Mouse (Mus musculus) kidney, adult 18-20 months (tissue): Measurements from ENCODE around the gene Dazl.

Source experiments
- DNase-seq: peaks from one replicate; pipeline ENCODE4 v3.0.0; 2021

Dazl gene

DNA sequence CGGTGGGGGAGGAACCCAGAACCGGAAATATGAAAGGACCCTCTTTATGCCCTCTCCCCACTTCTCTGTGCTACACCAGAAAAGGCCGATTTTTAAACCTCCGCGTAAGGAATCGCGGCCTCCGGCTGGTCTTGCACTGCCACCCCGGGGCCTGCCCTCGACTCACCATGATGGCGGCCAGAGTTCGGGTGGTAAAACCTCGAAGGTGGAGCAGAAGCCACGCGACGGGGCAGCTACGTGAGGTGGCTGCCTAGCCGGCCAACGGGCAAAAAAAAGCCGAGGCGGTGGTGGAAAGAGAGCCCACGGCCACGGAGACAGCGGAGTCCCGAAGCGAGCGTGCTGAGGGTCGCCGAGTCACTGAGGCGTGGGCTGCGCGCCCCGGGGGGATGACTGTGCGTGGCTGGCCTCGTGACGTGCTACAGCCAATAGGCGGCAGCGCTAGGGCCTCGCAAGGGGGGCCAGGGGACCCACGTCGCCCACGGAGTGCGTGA, at the start of gene Dazl:
Gene Dazl, minus strand, starts transcription at position 396 of the 491 bp plus-strand sequence.
- DNase-seq: no peak

DNA sequence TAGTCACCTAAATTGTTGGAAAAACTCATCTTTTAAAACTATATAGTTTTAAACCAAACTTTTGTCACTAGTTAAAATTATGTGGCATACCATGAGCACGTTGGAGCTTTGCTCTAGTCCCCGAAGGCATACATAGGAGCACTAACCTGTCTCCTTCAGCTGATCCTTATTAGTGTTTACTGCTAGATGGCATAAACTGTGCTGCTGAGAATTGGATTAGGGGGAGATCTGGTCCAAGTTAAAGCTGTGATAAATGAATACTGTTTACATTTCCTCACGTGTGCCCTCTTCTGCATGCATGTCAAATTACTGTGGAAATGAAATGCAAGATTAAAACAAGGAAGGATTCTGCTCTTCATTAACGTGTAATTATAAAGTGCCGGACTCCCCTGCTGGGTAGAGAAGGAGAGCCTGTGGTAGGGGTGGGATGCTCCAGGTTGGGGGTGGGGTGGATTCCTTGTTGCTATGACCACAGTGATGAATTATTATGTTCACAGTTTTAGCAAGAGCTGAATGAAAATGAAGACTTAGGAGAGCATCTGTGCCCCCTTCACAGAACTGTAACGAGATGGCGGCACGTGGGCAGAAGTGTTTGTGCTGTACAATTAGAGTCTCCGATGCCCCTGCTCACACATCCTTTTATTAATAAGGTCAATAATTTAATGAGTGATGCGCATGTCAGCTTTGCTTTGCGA, 48.6 kb upstream of the Dazl start:
- DNase-seq: no peak

DNA sequence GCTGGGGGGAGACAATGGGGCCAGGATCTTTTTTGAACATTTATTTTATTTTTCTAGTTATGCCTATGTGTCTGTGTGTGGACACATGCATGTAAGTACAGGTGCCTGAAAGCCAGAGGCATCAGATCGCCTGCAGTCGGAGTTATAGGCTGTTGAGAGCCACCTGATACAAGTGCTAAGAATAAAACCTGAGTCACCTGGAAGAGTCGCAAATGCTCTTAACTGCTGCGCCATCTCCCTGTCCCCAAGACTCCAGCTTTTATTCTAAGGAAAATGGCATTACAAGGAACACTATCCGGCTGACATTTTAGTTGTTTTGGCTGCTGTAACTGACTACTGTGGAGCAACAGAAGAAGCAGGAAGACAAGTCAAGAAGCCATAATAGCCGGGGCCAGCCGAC, 45.5 kb upstream of the Dazl start:
- no peak for DNase-seq

DNA sequence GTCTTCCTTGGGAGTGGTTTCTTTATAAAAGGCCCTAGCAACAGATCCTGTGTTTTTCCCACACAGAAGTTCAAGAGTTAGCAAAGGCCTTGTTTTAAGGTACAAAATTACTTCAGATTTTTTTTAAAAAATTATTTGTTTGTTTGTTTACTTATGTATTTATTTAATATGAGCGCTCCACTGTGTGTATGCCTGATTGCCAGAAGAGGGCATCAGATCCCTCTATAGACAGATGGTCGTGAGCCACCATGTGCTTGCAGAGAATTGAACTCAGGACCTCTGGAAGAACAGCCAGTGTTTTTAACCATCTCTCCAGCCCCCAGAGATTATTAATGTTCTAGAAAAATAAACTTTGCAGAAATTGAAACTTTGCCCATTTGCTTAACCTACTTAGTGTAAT, 42.3 kb upstream of the Dazl start:
- no peak for DNase-seq

DNA sequence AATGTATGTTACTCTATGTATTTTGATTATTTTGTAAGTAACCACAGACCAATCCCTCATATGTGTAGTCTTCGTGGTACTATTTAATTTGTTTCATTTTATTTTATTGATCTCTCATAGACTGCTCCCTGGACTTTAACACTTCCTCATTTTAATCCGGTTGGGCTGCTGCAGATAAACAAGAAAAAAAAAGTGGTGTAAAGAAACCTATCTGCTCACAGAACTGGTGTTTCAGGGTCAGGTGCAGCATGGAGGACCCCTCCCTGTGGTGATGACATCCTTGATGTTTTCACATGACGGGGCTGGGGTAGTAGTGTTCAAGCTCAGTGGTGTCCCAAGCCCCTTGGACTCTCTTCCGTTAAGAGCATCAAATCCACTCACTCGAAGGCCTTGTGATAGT, 41.3 kb upstream of the Dazl start:
- no peak for DNase-seq

DNA sequence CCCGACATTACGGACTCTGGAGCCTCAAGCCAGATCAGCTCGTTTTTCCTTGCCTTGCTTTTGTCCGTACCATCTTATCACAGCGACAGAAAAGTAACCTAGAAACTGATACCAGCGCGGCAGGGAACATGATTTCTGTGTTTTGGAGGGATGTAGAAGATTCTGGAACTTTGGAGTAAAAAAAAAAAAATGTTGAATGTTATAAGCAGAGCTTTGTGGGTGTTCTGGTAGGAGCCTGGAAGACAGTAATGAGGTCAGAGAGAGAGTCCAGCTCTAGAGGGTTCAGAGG, 38.5 kb upstream of the Dazl start:
- no peak for DNase-seq

DNA sequence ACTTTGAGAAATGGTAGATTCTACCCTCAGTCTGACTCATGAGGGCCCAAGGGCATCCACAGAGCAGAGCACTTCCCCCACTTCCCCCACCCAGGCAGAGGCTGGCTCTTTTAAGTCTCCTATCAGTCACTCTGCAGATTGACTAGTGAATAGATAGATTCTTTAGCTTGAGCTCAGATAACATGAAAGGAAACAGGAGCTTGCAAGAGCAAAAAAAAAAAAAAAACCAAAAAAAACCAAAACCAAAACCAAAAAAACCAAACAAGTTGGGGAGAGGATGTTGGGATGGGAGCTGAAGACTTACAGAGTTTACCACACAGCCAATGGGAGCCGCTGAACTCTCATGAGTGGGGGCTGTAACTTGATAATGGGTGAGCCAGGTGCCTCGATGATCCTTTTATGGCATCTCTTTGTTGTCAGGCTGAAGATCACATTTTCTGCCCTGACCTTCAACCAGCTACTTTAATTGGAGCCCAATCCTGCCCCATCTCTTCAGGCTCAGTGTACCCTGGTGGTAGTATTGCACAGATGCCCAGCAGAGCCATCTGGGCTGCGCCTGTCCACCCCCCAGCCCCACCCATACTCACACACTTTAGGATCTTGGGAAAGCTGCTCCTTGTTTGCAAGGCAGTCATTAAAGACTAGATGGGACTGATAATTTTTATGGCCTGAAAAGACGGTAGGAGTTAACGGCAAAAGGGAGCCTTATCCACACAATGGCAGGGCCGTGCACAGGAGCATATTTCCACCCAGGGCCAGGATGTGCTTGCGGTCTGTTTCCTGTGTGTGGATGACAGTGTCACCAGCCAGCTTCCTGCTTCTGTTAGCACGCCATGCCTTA, 38.0 kb upstream of the Dazl start:
- DNase-seq: peak; percentile 5

DNA sequence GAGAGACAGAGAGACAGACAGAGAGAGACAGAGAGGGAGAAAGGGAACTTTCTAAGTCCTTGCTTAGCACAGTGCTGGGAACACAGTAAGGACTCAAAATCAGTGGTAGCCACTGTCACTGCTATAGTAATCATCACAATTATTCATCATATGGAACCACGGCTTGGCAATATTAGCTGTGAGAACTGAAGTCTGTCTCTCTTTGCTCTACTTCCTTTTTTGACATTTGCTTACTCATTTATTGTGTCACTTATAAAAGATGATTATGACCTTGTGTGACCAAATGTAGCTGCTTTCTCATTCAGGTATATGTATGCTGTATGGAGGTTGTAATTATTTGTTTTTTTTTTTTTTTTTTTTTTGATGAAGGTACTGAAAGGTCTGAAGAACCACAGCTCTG, 36.8 kb upstream of the Dazl start:
- DNase-seq: no peak

DNA sequence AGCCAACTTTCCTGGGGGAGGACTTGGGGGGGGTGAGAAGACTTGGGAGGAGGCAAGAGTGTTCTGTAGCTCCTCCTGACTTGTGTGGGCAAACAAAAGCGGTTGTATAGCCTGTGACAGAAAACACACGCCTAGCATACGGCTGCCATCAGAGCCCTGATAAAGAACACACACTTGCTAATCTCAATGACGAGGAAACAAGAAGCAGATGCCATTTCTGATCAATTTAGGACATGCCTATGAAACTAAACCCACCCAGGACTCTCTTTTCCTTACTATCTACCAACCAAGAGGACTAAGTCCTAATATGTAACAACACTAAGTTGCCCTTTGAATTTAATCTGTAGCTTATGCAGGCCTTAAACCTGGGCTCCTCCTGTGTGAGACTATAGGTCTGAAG, 31.2 kb upstream of the Dazl start:
- no peak for DNase-seq

DNA sequence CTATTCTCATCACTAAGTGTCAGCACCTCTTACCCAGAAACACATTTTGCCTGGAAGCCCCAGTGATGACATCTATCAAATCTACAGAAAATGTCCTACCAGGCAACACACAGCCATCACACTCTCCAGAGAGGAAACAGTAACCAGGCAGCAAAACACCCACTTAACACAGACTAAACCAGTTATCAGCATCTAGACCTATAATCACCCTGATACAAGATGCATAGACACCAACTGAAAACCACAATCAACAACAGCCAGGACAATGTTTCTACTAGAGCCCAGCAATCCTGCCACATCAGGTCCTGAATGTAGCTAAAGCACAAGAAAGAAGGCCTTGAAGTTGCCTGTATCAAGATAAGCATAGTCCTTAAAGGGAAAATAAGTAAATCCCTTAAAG, 25.4 kb upstream of the Dazl start:
- DNase-seq: no peak

DNA sequence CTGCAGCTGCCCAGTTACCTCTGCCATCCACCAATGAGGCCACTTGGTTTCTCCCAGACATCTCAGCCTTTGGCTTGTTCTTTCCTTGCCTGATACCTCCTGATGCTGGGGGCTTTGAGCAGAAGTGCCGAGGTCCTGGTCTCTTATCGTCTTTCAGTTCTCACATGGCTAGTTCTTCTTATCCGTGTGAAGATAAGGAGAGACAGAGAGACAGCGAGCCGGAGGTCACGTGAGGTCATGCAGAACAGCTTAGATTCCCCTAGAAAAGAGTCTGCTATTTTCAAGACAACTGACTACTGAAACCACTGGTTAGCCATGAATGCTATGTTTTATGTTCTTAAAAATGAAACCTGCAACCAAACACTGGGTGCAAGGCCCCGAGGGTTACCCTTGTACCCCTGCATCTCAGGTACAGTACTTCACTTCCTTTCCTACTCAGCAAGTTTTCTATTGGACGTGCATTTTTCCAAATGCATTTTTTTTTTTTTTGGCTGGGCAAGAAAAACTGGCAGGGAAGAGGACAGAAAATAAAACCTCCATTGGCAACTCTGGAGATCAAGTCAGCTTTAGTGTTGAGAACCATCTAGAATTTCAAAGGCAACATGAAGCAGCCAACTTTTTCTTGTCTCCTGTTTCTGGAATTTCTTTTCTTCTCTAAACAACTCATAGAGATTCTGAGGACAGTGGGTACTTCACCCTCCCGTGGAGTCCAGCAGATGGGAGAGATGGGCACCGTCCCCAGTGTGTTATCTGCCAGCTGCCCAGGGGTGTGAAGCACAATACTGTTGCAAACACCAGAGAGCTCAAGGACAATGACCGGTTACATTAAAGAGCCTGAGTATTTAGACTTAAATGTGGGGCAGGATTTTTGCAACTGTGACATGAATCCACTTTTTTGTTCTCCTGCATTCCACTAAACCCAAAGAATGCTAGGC, 23.0 kb upstream of the Dazl start:
- no peak for DNase-seq

DNA sequence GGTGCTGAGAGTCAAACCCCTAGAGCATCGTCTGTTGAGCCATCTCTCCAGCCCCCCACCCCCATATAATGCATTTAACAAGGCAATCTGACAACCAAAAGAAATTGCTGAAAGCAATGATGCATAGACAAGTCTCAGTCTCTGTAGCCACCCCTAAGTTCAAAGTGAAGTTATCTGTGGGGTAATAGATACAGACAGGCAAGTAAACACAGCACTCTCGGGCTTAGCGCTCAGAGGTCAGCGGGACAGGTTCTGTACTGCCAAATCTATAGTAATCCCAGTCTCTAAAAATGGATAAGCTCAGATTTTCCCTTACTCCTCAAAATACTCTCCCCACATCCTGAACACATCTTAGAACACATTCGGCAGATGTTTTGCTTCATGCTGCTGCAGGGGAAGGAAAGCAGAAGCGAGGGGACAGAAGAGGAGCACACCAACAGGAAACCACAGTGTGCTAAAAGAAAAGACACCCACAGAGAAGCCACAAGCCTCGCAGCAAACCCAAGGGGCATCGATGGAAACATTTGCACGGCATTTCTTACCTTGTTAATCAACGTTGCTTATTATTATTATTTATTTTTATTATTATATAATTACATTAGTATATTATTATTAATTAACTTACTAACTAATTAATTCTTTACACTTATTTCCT, 16.8 kb upstream of the Dazl start:
- DNase-seq: no peak

DNA sequence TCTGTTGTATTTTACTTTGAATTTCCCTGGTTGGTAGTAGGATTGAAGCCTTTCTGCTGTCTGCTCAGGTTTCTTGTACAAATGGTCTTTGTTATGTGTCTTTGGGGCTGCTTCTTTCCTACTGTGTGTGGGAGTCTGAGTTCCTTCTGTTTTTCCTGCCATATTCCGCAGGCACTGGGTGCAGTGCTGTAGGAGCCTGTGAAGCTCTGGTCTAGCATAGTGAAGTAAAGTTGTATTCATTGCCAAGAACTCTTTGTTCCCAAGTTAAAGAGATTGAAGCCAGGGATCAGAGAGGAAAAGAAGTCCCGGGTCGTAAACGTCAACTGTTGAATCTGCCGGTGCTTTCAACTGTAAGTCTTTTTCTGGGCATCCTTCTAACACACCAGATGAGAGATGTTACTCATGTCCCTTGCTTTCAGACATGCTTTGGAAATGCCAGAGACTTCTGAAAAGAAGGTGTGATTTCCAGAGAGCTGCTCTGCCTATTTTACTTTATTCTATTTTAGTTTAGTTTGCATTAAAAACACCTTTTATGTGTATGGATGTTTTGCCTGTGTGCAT, 16.2 kb upstream of the Dazl start:
- DNase-seq: no peak

DNA sequence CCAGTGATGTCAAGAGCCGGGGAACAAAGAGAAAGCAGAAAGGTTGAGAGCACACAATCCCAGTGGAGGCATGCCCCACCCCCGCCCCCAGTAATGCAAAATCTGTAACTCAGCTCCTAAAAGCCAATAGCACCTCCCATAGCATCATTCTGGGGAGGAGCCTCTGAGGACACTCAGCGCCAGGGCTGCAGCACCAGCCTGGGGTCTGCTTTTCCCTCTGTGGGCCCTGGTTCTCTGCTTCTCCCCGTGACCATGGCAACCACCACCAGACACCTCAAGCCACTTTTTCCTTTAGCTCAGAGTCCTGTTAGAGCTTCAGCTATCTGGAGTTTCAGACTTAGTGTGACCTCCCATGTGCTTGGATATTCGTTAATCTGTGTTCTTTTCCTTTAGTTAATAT, 15.4 kb upstream of the Dazl start:
- DNase-seq: no peak

DNA sequence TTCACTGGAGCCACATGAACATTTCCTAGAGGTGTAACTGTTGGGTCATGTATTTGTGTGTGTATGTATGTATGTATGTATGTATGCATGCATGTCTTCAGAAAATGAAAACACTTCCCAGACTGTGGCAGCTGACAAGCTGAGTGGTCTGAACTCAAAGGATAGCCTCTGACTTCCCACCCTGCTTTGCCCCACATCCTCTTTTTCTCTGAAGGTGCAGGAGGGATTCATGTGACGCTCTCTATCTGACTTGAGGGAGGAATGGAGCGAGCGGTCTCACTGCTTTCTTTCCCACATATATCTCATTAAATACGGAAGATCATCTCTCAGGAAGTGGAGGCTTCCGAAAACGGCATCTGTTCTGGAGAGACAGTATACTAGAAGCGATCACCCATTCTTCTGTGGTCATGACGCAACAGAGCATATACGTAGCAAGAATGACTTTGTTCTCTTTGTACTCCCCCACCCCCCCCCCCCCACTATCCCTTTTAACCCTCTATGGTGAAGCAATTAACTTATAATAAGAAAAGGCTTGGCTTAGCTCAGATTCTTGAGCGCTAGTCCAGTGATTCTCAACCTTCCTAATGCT, 14.7 kb upstream of the Dazl start:
- no peak for DNase-seq

DNA sequence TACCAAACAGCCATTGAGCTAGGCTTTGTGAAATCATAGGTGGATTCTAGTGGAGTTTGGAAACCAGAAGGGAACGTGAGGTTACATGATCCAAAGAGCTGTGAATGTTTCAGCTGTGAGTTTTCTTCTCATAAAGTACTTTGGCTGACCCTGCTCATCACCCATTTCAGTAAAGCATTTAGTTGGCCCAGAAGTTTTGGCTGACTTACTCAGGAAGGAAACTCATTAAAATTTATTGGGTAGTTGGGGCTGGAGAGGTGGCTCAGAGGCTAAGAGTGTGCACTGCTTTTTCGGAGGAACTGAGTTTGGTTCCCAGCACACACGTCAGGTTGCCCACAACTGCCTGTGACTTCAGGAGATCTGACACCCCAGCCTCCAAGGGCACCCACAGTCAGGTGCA, 9.4 kb upstream of the Dazl start:
- no peak for DNase-seq

DNA sequence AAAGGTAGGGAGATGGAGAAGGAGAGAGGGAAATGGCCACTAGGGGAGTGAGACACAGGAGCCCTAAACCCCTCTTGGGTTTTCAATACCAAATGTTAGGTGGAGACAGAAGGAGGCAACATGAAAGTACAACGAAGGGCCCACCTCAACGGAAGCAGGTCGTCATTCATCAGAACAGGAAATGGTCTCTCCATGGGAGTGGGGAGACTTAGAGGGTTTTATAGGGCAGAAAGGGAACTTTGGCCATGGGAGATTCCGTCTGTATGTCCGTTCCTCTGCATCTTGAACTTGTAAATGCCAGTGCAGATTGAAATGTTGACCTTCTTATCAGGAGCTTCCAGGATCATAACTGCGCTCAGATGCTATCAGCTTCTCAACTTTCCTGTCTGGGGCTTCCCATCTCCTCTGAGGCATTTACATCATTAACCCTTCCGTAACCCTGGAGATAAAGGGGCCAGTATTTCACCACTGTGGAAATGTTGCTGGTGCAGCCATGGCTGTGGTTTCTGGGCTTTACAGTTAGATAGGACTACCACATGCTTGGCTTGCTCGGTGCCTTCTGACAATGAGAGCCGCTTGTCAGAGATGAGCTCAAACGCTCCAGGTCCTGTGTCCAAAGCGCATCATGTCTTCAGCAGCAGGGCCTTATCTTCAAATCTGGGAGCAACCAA, 6.9 kb upstream of the Dazl start:
- DNase-seq: no peak

DNA sequence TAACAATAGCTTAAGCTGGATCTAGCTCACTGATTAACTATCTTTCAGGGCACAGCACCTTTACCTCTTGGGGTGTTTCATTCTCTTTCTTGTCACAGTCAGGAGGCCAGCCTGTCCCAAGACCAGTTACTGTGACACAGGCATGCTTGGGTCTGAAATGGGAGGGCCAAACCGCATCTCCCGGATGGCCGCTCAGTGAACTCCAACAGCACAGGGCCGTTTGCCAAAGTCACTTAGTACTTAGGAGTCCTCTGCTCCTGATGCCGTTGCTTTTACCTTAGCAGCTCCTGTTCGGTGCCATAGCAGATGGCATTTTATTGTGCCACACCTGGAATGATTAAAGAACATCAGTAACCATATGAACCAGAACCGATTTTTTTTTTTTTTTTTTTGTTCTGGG, 5.4 kb upstream of the Dazl start:
- peak; percentile 21 for DNase-seq

DNA sequence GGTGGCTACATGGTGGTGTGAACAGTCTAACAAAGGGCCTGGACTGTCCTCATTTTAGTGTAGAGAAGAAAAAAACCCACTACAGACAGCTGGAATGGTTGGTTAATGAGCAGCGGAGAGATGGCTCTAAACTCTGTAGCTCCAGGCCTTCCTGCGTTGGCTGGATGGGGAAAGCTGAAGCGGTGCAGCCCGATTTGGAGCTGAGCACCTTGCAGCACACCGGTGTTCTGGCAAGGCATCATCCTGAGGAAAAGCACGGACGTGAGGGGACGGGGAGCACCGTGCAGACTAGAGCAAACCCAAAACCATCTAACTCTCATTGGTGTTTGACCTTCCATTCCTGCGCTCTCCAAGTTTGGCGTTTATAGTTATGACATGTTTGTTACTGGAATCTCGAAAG, 1.3 kb upstream of the Dazl start:
- no peak for DNase-seq

DNA sequence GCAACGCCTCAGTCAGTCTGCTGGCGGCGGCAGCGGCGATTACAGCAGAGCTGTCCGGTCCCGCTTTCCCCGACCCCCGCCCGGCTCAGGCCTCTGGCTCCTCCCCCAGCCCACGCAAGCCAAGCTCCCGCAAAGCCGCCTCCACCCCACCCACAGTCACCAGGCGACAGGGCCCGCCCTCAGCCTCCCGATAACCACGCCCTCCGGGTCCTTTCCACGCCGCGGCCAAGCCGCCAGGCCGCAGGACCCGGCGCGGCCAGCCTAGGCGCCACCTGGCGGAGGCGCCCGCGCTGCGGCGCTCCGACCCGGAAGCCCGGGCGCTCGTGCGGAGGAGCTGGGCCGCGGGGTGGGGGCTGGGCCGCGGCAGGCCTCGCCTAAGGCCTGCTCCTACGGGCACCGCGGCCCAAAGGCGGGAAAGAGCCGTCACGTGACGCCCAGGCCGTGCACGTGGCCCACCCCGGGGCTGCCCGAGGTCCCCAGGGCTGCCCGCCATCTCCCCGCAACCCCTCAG, 720 bp downstream of the Dazl start:
- DNase-seq: peak; percentile 87

DNA sequence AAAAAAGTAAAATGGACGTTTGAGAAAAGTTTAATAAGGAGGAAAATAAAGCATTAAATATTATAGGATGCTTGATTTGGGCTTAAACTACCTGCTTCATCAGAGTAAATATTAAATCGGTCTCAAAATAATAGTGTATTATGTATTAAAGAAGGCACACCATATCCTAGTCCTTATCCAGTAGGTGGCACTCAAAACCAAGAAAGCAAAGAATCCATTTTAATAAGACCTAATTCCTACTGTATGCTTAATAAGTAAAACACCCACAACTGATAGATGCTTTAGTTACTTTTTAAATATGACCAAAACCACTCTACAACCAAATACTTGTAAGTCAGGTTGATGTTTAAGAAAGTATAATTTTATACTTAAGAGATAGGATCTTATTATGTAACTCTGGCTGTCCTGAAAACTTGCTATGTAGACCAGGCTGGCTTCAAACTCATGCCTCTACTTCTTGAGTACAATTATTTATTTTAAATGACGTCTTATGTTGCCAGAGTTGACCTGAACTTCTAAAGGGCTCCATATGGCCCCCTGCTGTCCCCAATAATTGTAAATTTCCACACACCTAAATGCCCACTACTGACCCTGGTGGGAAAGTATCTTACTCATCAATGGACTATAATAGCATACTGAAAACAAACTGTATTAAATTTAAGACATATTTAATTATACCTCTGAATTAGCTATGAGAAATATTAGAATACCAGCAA, 1.8 kb downstream of the Dazl start:
- no peak for DNase-seq
